Mouse (Mus musculus) small intestine, adult 2 months (tissue): Measurements from ENCODE around the gene Trex2.

Experiments
- CTCF ChIP-seq: fragments of 200-500 bp; IDR thresholded peaks from 2 replicates; pipeline ENCODE4 v1.5.1; 2012; ENCODE audit warnings: low read depth, mild to moderate bottlenecking, control low read depth, inconsistent platforms, low read length, moderate library complexity, mixed read lengths; ENCODE audit not compliant: insufficient replicate concordance, insufficient read length; ENCODE audit errors: extremely low read depth
- POLR2A ChIP-seq: fragments of 200-500 bp; IDR thresholded peaks from 2 replicates; pipeline ENCODE4 v1.6.1; 2012; ENCODE audit warnings: low read depth, mild to moderate bottlenecking, control low read depth, inconsistent platforms, low read length, moderate library complexity

GRCm38 (mm10) chrX:73468752-73469151 lies 33.6 kb upstream of the Trex2 start:
- no peak for TF ChIP-seq POLR2A
- no peak for TF ChIP-seq CTCF
